In genomic region chr5:139791227-139792158, GRCm38 (mm10) we compare ENCODE assay signal across 8 mouse cellular contexts. TPM values are rescaled to one million over a fixed set of nuclear protein-coding genes. Genes with fewer than 3 reads are reported as not detected.
DNase-seq lines count a peak whose midpoint lies in the region; ATAC-seq lines count a peak whose summit lies in the region.

TSS of gene Mafk (plus strand) at chr5:139791513.

- peak; percentile 90 for ATAC-seq in hindbrain, embryonic 11.5 days (ENCODE audit: low FRiP score)

- H3K9me3 ChIP-seq in hindbrain, embryonic 11.5 days (ENCODE audit: control insufficient read depth, low read length): no peaks in the 10 kb centered on the region

- H3K4me3 ChIP-seq in hindbrain, embryonic 11.5 days (ENCODE audit: low read depth, low read length): peak within 1 kb of the TSS; percentile 87

- peak within 1 kb of the TSS; percentile 66 for H3K9ac ChIP-seq in hindbrain, embryonic 11.5 days (ENCODE audit: low read depth, low read length)

- peak within 1 kb of the TSS; percentile 100 for H3K4me2 ChIP-seq in hindbrain, embryonic 11.5 days (replicated peaks; ENCODE audit: low read depth, low read length)

- WGBS in hindbrain, embryonic 11.5 days: under 1% methylated on average over 77 of the region's 92 CpGs

- peak; percentile 96 for DNase-seq in MN1 (ENCODE audit: low spot score)
- DNase-seq in cerebellum, adult 9-10 months: peak; percentile 78
- peak; percentile 86 to 94 for DNase-seq in frontal cortex, adult 2 months (ENCODE audit: extremely low spot score in 1 of 2, low spot score in 1 of 2)
- DNase-seq in hindbrain, embryonic 11.5 days (ENCODE audit: low spot score): peak; percentile 96
- DNase-seq in layer of hippocampus, postnatal 10 days (ENCODE audit: low spot score in 2 of 2): peak; percentile 96
- peak; percentile 99 for DNase-seq in lung, postnatal 10 days
- DNase-seq in ovary, postnatal 36 days (ENCODE audit: low spot score): peak; percentile 99
- DNase-seq in thymus, postnatal 25 days: peak; percentile 99

- H3K27ac ChIP-seq in hindbrain, embryonic 11.5 days (ENCODE audit: low read depth, low read length): no peak within 1 kb of the TSS

- peaks cover 3% of the 10 kb centered on the region for H3K4me1 ChIP-seq in hindbrain, embryonic 11.5 days (replicated peaks; ENCODE audit: control insufficient read depth, insufficient read depth, low read length)

- H3K27me3 ChIP-seq in hindbrain, embryonic 11.5 days (ENCODE audit: control insufficient read depth, insufficient read depth, low read length): peaks cover 3% of the 10 kb centered on the region; the same call in 1 of the 2 replicates

- H3K36me3 ChIP-seq in hindbrain, embryonic 11.5 days (ENCODE audit: control insufficient read depth, insufficient read depth, low read length): no peaks in the 10 kb centered on the region

RNA-seq across cellular contexts. Expression of gene Mafk, which starts in this region (rescaled TPM):
- 6.9 and 7.3 TPM in 2 replicates for polyA plus RNA-seq in frontal cortex, adult 2 months (2012; rRNA removed)
- 5.2 and 6.3 TPM in 2 replicates for polyA plus RNA-seq in hindbrain, embryonic 11.5 days (2014; fragmentation: Nextera tagmentation; extraction: Ambion mirVana)
- total RNA-seq in layer of hippocampus, postnatal 10 days (2021): 10 to 100 TPM; 10.3 to 10.4 TPM
